Mouse (Mus musculus) stomach, embryonic 14.5 days (tissue): Measurements from ENCODE around the gene Fam69a. TPM values are rescaled to one million over a fixed set of nuclear protein-coding genes. Genes with fewer than 3 reads are reported as not detected.

Source experiments
- polyA plus RNA-seq: library from polyadenylated mRNA; unstranded; fragments of >200 nt; fragmentation: Nextera tagmentation; extraction: Ambion mirVana; gene quantifications from 2 replicates; pipeline ENCODE4 v1.2.1, GENCODE M21; 2014

The Fam69a gene
- polyA plus RNA-seq, 1 experiment from 2014 or later = 29.1 TPM

Other genes with a start within 250 kb of the Fam69a start
- 0.45 and 1.2 TPM in 2 replicates for gene Ube2d2b, start 157.0 kb downstream of the Fam69a start, polyA plus RNA-seq
- 71.8 and 80.2 TPM in 2 replicates for gene Evi5, start 112.0 kb downstream of the Fam69a start, polyA plus RNA-seq
- gene Rpl5, start 86.6 kb downstream of the Fam69a start, polyA plus RNA-seq = 68.7 and 74.2 TPM in 2 replicates
- 92.0 and 95.0 TPM in 2 replicates for gene Mtf2, start 78.6 kb upstream of the Fam69a start, polyA plus RNA-seq
- gene Tmed5, start 145.5 kb upstream of the Fam69a start, polyA plus RNA-seq = 37.0 and 41.0 TPM in 2 replicates
- 10.0 and 12.3 TPM in 2 replicates for gene Ccdc18, start 145.8 kb upstream of the Fam69a start, polyA plus RNA-seq